Mouse (Mus musculus): Measurements from ENCODE around the gene Sphk2. TPM values are rescaled to one million over a fixed set of nuclear protein-coding genes. Genes with fewer than 3 reads are reported as not detected.

Gene Sphk2
- 34.4 and 34.9 TPM in 2 replicates for polyA plus RNA-seq (2015; fragmentation: Nextera tagmentation; extraction: Ambion mirVana)

GRCm38 (mm10) chr7:45717918-45718297 lies at the start of gene Sphk2:
Gene Sphk2 (minus strand): TSS chr7:45718002.
- ATAC-seq (ENCODE audit: insufficient number of reproducible peaks, insufficient read depth, low FRiP score, low TSS enrichment, low read depth): peak; percentile 60
- under 1% methylated on average over 41 of the region's 41 CpGs for WGBS
- Histone ChIP-seq H3K36me3 (peaks cover 47% of the 10 kb centered on the region), H3K4me2 (peak within 1 kb of the TSS; percentile 93), H3K27me3 (no peaks in the 10 kb centered on the region), H3K9me3 (no peaks in the 10 kb centered on the region), H3K27ac (peak within 1 kb of the TSS; percentile 95), H3K9ac (peak within 1 kb of the TSS; percentile 99), H3K4me3 (peak within 1 kb of the TSS; percentile 83), H3K4me1 (peaks cover 45% of the 10 kb centered on the region)

DNA sequence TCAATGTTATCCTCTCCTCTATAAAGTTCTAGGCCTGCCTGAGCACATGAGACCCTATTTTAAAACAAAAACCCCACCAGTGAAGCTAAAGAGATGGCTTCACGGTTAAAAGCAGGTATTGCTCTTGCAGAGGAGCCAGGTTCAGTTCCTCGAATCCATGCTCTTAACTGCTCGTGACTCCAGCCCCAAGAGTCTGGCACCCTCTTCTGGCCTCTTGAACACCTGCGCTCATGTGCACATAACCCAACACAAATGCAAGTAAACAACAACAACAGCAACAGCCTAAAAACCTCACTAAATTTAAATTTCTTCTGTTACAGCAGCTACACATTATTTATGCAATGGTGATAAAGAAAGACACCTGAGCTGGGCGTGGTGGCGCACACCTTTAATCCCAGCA lies 49.7 kb upstream of the Sphk2 start:
- Histone ChIP-seq H3K9ac (no peak overlapping the region), H3K9me3 (no peaks in the 10 kb centered on the region), H3K4me3 (no peak overlapping the region), H3K4me2 (no peak overlapping the region), H3K36me3 (no peaks in the 10 kb centered on the region), H3K4me1 (0 out of 2 replicates have a peak, but pooled peaks cover 4% of the 10 kb centered on the region), H3K27ac (no peak overlapping the region), H3K27me3 (no peaks in the 10 kb centered on the region)
- no peak for ATAC-seq (ENCODE audit: insufficient number of reproducible peaks, insufficient read depth, low FRiP score, low TSS enrichment, low read depth)
- WGBS: 92% methylated on average over 6 of the region's 6 CpGs

DNA sequence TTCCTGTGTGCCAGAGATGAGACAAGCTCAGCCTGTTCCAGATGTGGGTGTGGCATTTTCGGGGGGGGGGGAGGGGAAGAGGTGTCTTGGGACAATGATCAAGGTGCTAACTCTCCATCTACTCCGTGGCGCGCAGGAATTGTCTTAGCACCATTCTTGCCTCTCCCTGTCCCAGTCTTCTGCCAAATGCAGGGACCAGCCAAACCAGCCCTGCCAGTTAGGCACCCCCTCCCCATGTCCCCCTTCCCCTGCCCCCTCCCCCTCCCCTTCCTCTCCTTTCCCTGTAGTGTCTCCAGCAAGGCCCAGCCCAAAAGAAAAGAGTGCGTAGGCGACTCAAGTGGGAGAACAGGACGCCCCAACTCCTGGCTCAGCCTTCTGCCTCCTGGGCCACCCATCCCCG lies 49.0 kb upstream of the Sphk2 start:
- Histone ChIP-seq H3K4me3 (no peak overlapping the region), H3K27ac (no peak overlapping the region), H3K9ac (0 out of 2 replicates have a peak overlapping the region, but pooled peaks have one; percentile 11), H3K9me3 (no peaks in the 10 kb centered on the region), H3K27me3 (no peaks in the 10 kb centered on the region), H3K36me3 (no peaks in the 10 kb centered on the region), H3K4me1 (0 out of 2 replicates have a peak, but pooled peaks cover 4% of the 10 kb centered on the region), H3K4me2 (no peak overlapping the region)
- 42% methylated on average over 8 of the region's 8 CpGs for WGBS
- 0 out of 2 replicates have a peak, but pooled peaks have one; percentile 43 for ATAC-seq (ENCODE audit: insufficient number of reproducible peaks, insufficient read depth, low FRiP score, low TSS enrichment, low read depth)

DNA sequence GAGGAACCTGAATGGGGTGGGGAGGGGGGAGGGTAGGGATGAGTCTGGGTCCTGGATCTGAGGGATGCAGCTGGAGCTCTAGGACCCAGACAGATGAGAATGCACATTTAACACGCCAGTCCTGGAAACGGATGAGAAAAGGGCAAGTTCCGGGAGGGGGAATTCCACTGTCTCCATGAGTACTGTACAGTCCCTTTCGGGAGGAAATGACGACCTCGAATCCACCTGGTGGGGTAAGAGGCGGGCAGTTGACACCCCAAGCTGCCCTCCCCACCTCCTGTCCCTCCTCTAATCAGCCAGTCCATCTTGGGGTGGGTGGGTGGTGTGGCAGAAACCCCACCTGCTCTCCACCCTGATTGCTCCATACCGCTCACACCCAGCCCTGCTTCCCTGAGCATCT lies 48.2 kb upstream of the Sphk2 start:
- H3K9me3 ChIP-seq: no peaks in the 10 kb centered on the region
- no peak overlapping the region for H3K4me2 ChIP-seq
- no peaks in the 10 kb centered on the region; the same call in 1 of the 2 replicates for H3K27me3 ChIP-seq
- H3K4me3 ChIP-seq: no peak overlapping the region
- 0 out of 2 replicates have a peak, but pooled peaks cover 4% of the 10 kb centered on the region for H3K4me1 ChIP-seq
- H3K36me3 ChIP-seq: no peaks in the 10 kb centered on the region
- no peak for ATAC-seq (ENCODE audit: insufficient number of reproducible peaks, insufficient read depth, low FRiP score, low TSS enrichment, low read depth)
- no peak overlapping the region for H3K9ac ChIP-seq
- WGBS: 45% methylated on average over 8 of the region's 8 CpGs
- H3K27ac ChIP-seq: no peak overlapping the region

- Histone ChIP-seq H3K4me2 (no peak overlapping the region), H3K27me3 (peaks cover 30% of the 10 kb centered on the region), H3K27ac (no peak overlapping the region), H3K9me3 (no peaks in the 10 kb centered on the region), H3K4me1 (peaks cover 12% of the 10 kb centered on the region), H3K9ac (no peak overlapping the region), H3K36me3 (no peaks in the 10 kb centered on the region), H3K4me3 (no peak overlapping the region)
- no peak for ATAC-seq (ENCODE audit: insufficient number of reproducible peaks, insufficient read depth, low FRiP score, low TSS enrichment, low read depth)
- WGBS: 62% methylated on average over 5 of the region's 5 CpGs
Observed at GRCm38 (mm10) chr7:45760151-45760550, 42.3 kb upstream of the Sphk2 start.

GRCm38 (mm10) chr7:45759400-45759799 lies 41.6 kb upstream of the Sphk2 start:
- H3K4me1 ChIP-seq: peaks cover 12% of the 10 kb centered on the region
- ATAC-seq (ENCODE audit: insufficient number of reproducible peaks, insufficient read depth, low FRiP score, low TSS enrichment, low read depth): no peak
- H3K4me3 ChIP-seq: peak overlapping the region; percentile 21
- H3K4me2 ChIP-seq: peak overlapping the region; percentile 53
- H3K36me3 ChIP-seq: no peaks in the 10 kb centered on the region
- peak overlapping the region; percentile 7; the same call in 1 of the 2 replicates for H3K27ac ChIP-seq
- 9% methylated on average over 24 of the region's 27 CpGs for WGBS
- H3K9ac ChIP-seq: peak overlapping the region; percentile 57
- peaks cover 30% of the 10 kb centered on the region for H3K27me3 ChIP-seq
- H3K9me3 ChIP-seq: no peaks in the 10 kb centered on the region

DNA sequence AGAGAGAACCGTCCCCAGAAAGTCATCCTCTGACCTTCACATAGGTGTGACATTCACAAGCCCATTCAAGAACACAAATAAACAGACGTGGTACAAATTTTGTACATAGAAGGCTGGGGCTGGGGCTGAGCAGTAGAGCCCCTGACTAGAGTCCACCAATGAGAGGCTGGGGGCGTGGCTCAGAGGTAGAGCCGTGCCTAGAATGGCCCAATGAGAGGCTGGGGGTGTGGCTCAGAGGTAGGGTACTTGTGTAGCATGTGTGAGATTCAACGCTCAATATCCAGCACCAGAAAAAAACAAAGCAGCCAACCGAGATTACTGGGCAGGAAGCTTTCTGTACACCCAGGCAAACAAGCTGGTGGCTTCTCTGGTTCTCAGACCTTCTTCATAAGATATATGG lies 37.9 kb upstream of the Sphk2 start:
- Histone ChIP-seq H3K9me3 (no peaks in the 10 kb centered on the region), H3K4me2 (no peak overlapping the region), H3K27me3 (peaks cover 30% of the 10 kb centered on the region), H3K36me3 (no peaks in the 10 kb centered on the region), H3K27ac (no peak overlapping the region), H3K9ac (no peak overlapping the region), H3K4me3 (no peak overlapping the region), H3K4me1 (peaks cover 12% of the 10 kb centered on the region)
- 55% methylated on average over 6 of the region's 6 CpGs for WGBS
- no peak for ATAC-seq (ENCODE audit: insufficient number of reproducible peaks, insufficient read depth, low FRiP score, low TSS enrichment, low read depth)

DNA sequence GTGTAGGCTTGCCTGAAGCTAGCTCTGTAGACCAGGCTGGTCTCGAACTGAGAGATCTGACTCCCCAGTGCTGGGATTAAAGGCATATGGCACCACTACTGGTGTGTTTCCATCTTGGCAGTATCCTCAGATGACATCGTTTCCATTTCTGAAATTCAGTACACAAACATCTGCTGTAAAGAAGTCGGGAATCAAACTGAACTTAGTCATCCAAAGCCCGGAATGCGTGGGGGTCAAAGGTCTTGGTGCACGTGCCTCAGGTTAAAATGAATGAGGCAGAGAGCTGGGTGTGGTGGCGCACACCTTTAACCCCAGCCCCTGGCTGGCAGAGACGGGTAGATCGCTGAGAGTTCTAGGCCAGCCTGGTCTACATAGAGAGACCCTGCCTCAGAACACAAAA lies 32.4 kb upstream of the Sphk2 start:
- Histone ChIP-seq H3K27ac (no peak overlapping the region), H3K9me3 (no peaks in the 10 kb centered on the region), H3K36me3 (no peaks in the 10 kb centered on the region), H3K9ac (no peak overlapping the region), H3K4me2 (no peak overlapping the region), H3K4me3 (no peak overlapping the region), H3K4me1 (0 out of 2 replicates have a peak, but pooled peaks cover 2% of the 10 kb centered on the region), H3K27me3 (no peaks in the 10 kb centered on the region)
- WGBS: 58% methylated on average over 9 of the region's 9 CpGs
- no peak for ATAC-seq (ENCODE audit: insufficient number of reproducible peaks, insufficient read depth, low FRiP score, low TSS enrichment, low read depth)

GRCm38 (mm10) chr7:45749401-45749800 lies 31.6 kb upstream of the Sphk2 start:
- ATAC-seq (ENCODE audit: insufficient number of reproducible peaks, insufficient read depth, low FRiP score, low TSS enrichment, low read depth): no peak
- Histone ChIP-seq H3K4me2 (no peak overlapping the region), H3K4me3 (no peak overlapping the region), H3K27ac (no peak overlapping the region), H3K9me3 (no peaks in the 10 kb centered on the region), H3K27me3 (no peaks in the 10 kb centered on the region), H3K4me1 (0 out of 2 replicates have a peak, but pooled peaks cover 2% of the 10 kb centered on the region), H3K9ac (no peak overlapping the region), H3K36me3 (no peaks in the 10 kb centered on the region)
- 61% methylated on average over 8 of the region's 10 CpGs for WGBS

GRCm38 (mm10) chr7:45748110-45748509 lies 30.3 kb upstream of the Sphk2 start:
- H3K27ac ChIP-seq: no peak overlapping the region
- H3K4me1 ChIP-seq: 0 out of 2 replicates have a peak, but pooled peaks cover 2% of the 10 kb centered on the region
- no peak overlapping the region for H3K4me2 ChIP-seq
- no peaks in the 10 kb centered on the region for H3K36me3 ChIP-seq
- 81% methylated on average over 7 of the region's 7 CpGs for WGBS
- H3K9ac ChIP-seq: no peak overlapping the region
- ATAC-seq (ENCODE audit: insufficient number of reproducible peaks, insufficient read depth, low FRiP score, low TSS enrichment, low read depth): no peak
- no peak overlapping the region for H3K4me3 ChIP-seq
- H3K9me3 ChIP-seq: no peaks in the 10 kb centered on the region
- no peaks in the 10 kb centered on the region for H3K27me3 ChIP-seq

GRCm38 (mm10) chr7:45747450-45747849 lies 29.6 kb upstream of the Sphk2 start:
- WGBS: 88% methylated on average over 5 of the region's 5 CpGs

GRCm38 (mm10) chr7:45746518-45746917 lies 28.7 kb upstream of the Sphk2 start:
- Histone ChIP-seq H3K9ac (no peak overlapping the region), H3K4me2 (no peak overlapping the region), H3K4me3 (no peak overlapping the region), H3K27ac (no peak overlapping the region), H3K27me3 (no peaks in the 10 kb centered on the region), H3K9me3 (no peaks in the 10 kb centered on the region), H3K36me3 (no peaks in the 10 kb centered on the region), H3K4me1 (peaks cover 8% of the 10 kb centered on the region; the same call in 1 of the 2 replicates)
- 61% methylated on average over 6 of the region's 6 CpGs for whole genome bisulfite sequencing
- ATAC-seq (ENCODE audit: insufficient number of reproducible peaks, insufficient read depth, low FRiP score, low TSS enrichment, low read depth): no peak

More at GRCm38 (mm10) chr7:45747450-45747849, 29.6 kb upstream of the Sphk2 start:
- no peaks in the 10 kb centered on the region for H3K9me3 ChIP-seq
- H3K4me1 ChIP-seq: 0 out of 2 replicates have a peak, but pooled peaks cover 4% of the 10 kb centered on the region
- no peak for ATAC-seq (ENCODE audit: insufficient number of reproducible peaks, insufficient read depth, low FRiP score, low TSS enrichment, low read depth)
- H3K4me3 ChIP-seq: no peak overlapping the region
- no peak overlapping the region for H3K9ac ChIP-seq
- H3K27me3 ChIP-seq: no peaks in the 10 kb centered on the region
- no peak overlapping the region for H3K4me2 ChIP-seq
- no peaks in the 10 kb centered on the region for H3K36me3 ChIP-seq
- H3K27ac ChIP-seq: no peak overlapping the region
